Mouse (Mus musculus) induced T-regulatory cell, adult 2 months (primary cell): ENCODE measurements around the gene Stx6.

Experiments used
- DNase-seq: peaks from one replicate; pipeline ENCODE4 v3.0.0-alpha.2; 2012; ENCODE audit warnings: low read depth

Stx6 gene

DNA sequence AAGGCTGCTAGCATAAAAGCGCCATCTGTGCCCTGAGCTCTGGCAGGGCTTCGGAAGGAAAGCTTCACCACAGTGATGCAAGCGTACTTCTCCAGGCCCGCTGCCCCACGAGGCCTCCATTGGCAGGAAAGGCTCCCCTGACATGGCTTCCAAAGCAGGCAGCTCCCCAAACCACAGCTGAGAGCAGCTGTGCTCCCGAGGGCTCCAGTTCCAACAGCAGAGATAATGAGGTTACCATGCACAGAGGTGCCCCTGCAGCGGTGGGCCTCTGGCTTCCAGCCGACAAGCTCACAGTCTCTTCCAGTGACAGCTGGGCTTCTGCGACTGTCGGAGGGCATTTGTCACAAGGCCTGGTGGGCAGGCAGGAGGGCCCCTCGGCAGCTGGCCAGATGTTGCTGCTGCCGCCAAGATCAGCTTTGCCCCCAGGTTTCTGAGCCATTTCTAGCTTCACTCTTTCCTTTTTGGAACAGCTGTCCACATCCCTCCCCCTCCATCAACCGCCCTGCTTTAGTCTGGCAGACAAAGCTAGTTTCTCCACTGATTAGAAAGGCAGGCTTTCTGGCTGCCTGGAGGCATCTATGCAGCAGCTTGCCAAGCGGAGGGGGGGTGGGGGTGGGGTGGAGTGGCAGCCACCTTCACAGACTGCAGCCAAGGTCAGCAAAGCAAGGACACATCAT lies 75.6 kb downstream of the Stx6 start:
- no peak for DNase-seq

DNA sequence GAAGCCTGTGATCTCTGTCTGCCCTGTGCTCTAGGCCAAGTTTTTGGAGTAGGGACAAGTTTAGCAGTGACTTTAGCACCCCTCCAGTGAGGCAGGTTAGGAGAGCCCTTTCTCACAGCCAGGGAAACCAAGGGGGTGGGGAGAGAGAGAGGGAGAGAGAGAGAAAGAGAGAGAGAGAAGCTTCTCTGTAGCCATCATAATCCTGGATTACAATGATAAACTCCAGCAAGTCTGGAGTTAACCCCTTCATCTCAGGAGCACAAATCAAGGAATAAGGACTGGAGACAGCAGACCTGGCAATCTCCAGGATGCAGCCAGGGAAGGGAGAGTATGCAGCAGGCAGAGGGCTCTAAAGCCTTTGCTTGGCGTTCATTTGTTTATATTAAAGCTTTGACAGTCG lies 77.1 kb downstream of the Stx6 start:
- no peak for DNase-seq

DNA sequence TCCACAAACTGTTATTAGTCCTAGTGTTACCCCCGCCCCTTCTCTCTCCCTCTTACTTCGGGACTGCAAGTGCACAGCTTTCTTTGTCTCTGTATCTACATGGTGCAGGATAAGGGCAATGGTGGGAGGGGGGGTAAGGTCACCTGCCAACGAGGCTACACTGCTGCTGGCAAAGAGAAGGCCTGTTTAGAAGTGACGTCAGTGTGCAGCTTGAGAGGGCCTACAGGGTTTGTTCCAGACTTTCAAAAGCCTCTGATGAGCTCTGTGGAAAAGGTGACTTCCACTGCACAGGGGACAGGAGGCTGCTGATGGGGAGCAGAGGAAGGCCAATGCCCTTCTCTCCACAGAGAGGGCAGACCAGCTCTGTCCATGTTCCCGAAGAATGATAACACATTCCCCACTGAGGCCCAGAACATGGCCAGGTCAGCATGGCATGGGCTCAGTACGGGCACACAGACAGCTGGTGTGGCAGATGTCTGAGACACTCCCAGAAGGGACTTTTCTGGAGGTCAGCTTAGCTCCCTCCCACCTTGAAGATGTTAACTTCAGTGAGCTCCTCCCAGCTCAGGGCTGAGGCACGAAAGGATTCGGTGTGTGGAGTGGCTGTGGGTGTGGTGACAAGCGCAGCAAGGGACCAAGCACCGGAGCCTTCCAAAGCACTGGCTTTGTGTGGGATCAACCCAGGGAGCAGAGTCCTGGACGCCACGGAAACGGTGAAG lies 78.0 kb downstream of the Stx6 start:
- no peak for DNase-seq

DNA sequence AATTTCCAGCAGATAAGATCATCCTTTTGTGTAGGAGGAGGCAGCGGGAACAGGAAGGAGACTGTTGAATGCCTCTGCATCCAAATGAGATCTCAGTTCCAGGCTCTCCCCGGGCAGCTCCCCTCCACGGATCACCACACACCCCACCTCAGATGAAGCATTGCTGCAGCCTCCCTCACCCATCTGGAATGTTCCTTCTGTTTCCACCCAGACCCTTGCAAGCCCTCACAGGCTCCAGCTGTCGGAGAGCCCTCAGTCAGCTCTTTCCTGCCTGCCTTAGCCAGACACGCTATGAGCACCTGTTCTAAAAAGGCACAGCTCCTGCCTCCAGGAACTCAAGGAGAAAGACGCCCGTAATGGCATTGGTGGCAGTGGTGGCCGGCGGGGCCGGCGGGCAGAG lies 78.9 kb downstream of the Stx6 start:
- DNase-seq = no peak

DNA sequence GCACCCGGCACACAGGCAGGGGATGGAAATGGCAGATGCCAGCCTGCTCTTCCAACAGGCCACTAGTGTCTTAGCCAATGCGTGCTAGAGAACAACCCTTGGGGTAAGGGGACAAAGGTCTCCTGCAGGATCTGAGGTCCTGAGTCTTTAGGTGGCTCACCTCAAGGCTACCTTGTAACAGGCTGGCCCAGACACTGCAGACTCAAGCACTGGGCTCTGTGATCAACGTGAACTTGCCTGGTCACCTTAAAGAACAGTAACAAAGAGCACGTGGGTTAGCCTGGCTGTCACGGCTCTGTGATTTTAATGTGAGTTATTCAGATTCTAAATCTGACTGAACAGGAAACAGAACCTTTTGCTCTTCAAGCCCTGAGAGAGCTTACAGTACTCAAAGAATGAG lies 79.6 kb downstream of the Stx6 start:
- DNase-seq = no peak

DNA sequence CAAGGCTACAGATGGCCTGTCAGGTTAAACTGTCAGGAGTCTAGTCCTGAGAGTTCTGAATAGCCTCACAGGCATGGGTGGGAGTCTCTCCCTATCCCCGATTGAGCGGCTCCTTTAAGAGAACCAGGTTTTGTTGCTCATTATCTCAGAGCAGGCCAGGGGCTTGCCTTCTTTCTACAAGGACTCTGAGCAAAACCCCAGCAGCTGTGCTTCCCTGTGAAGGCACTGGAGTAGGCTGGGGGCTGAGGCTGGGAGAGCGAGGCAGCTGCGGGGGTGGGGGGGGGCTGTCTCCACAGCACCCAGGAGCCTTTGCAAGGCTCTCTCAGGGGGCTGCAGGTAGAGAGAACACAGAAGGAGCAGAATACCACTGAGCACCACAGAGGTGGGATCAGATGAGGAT lies 80.7 kb downstream of the Stx6 start:
- no peak for DNase-seq

DNA sequence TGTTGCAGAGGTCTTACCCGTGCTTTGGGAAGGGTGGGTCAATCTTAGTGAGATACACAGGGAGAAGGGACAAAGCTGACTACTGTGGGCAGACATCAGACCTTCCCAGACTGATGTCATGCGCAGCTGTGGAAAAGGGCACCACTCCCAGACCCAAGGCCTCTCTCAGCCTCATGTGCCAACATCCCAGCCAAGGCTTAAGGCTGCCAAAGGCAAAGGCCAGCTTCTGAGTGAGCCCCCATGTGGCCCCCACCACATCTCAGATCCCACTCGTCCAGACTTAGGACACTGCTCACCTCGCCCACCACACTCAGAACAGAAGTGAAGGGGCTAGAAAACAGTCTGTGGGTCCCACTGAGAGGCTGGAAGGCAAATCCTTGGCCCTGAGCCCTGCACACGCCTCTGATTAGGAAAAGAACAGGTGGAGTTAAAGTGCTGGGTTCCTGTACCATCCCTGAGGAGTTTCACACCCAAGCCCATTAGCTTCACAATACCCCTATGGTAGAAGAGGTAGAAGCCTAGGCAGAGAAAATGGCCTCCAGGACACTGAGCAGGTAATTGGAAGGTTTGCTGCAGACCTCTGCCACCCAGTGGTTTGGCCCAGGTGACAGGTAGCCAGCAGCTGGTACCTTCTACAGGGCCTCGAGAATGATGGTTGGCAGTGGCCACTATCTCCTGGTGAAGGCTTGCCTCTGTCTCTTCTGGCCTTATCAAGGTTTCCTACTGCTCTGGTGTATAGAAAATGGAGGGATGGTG lies 81.6 kb downstream of the Stx6 start:
- DNase-seq = no peak

DNA sequence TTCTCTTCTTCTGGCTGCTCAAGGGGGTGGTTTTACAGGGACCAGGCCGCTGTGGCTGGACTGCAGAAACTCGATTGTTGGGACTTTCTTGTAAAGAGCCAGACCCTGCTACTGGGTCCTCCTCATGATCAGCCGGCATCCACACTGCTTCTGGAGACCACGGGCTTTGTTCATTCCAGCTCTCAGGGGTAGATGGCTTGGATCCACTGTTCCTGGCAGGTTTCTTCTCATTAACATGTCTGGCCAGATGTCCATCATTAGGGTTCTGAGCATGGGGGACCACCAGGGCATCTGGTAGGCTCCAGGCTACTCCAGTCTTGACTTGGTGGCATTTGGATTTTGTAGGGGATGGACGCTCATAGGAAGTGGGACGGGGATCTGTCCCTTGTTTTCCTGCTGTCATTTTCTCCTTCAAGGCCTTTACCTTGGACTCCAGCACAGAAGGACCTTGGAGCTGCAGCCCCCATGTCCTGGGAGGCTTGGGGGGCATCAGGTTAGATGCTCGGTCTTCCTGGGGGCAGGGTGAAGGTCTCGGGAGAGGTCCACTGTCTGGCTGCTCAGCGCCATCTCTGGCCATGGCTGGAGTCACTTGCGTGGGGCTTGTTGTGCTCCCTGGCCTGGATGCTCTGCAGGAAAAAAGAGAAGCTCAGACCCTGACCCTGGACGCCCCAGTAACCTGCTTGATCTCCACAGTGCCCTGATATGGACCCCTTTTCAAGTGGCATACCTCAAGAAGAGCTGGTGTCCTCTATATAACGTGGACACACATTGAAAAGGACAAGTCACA lies 83.4 kb downstream of the Stx6 start:
- no peak for DNase-seq

DNA sequence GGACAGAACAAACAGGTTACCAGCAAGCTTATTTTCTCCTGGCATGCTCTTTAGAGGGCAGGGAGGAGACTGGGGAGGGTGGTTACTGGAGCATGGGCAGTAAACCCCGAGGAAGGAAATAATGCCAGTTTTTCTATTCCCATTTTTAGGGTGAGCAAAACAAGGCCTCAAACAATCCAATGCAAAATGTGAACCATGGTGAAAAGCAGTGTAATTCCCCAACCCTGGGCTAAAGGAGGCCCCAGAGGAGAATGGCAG lies 83.9 kb downstream of the Stx6 start:
- no peak for DNase-seq

DNA sequence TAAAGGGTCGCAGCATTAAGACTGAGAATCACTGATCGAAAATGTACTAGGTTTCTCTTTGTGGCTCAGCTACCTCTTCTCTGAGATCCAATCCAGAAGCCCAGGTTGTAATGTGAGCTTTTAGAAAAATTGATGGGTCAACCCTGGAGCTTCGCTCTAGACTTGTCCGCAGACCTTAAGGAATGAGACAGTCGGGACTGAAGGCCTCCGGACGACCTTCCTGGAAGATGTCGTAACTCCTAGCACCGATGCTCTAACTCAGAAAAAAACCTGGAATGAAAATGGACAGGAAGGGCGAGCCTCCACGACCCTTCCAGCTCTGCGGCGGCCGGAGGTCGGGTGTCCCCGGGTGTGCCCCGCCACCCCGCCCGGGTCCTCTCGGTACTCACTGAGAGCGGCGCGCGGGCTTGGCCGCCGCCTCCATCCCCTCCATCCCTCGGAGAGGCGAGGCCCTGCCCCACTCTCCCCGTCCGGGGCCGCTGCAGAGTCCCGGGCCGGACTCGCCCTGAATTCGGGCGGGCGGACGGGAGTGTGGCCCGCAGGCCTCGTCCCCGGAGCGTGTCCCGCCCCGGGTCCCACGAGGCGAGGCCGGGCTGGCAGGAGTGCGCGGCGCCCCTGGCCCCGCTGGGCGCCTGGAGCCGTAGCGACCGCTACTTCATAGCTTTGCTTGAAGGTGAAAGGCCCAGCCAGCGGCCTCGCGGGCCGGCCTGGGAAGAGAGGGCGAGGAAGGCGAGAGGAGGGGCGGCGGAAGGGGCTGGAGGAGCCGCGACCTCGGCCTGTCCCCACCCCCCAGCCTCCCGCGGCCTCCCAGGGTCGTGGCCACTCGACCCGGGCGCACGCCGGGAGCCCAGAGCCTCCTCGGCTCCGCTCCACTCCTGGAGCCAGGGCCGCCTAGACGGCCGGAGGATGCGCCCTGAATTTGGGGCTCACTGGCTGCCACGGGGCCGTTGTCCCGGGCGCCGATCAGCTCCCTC lies 85.6 kb downstream of the Stx6 start, which contains the start of gene BC034090:
Gene BC034090, minus strand, starts transcription at position 648 of the 974 bp plus-strand sequence.
- no peak for DNase-seq

DNA sequence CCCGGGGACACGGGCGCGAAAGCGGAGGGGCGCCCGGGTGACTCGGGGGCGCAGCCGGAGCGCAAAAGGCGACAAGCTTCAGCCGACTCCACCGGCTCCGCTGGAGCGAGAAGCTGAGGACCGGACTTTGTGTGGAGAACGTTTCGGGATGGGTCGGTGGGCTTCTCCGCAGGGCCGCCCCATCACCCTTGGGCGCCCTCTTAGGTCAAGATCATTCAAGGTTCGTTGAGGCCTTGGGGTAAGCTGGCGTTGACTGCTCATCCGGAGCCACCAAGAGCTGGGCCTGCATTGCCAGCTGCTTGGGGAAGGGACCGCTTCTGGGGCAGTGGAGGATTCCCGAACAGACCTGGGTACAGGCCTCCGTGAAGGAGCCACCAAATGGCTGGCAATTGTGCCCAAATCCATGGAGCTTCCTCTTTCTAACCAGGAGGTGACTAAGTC lies 86.3 kb downstream of the Stx6 start:
- DNase-seq = no peak

DNA sequence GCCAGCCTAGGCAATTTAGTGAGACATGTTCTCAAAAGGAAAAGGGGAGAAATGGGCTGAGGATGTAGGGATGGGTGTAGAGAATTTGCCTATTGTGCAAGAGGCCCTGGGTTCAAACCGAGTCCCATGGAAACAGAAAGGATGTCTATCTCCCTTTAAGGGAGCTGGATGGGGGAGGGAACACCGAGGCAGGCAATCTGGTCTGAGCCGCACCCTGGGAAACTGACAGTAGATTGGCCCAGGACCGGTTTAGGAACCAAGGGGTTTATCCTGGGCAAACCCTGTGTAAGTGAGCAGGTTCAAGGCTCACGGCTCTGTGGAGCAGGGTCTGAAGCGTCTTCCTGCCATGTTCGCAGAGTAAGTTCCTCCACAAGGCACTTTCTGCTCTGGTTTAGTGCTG lies 87.0 kb downstream of the Stx6 start:
- no peak for DNase-seq

DNA sequence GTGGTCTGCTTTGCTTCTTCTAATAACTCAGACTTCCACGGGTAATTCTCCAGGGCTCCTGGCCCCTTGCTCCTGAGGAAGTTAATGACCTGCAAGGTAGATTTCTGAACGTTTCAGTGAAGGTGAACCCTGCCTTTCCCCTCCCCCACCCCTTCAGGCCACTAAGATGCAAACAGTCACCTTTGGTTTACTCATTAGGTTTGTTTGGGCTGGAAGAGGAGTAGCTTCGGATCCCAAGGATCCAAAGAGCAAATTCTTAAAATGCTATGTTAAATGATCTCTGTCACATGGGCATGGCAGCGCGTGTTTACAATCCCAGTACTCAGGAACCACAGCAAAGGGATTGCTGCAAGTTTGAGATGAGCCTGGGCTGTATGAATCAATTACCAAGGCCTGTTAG lies 88.9 kb downstream of the Stx6 start:
- DNase-seq = no peak

DNA sequence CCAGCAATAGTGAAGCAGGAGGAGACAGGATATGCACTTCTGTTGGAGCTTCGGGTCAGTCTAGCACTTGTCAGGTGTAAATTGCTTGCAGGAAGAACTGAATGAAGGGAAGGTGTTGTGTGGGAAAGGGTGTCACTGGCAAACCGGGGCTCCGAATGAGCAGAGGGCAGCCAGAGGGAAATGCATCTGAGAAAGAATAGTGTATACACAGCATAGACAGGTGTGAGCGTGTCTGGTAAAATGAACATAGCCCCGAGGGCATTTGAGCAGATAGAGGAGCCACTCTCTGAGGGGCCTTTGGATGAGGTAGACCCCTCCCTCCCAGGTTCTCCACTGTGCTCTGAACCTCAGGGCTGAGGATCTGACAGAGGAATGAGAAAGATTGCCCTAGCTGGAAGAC lies 89.5 kb downstream of the Stx6 start:
- no peak for DNase-seq

DNA sequence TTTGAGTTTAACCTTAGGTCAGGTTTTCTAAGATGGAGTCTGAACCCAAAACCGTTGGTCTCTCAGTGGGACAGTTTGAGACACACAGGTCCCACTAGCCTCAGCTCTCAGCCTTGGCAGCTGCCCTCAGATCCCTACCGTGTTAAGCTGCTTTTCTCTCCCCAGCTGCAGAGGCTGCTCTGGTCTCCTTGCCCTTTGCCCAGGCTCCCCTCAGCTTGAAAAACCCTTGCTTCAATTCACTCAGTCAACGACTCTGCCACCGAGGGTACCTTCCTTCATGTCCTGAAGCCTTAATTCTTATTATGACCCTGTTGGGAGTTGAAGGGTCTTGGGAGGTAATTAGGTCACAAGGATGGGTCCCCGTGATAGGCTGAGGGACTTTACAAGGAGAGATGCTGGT lies 91.4 kb downstream of the Stx6 start:
- no peak for DNase-seq

DNA sequence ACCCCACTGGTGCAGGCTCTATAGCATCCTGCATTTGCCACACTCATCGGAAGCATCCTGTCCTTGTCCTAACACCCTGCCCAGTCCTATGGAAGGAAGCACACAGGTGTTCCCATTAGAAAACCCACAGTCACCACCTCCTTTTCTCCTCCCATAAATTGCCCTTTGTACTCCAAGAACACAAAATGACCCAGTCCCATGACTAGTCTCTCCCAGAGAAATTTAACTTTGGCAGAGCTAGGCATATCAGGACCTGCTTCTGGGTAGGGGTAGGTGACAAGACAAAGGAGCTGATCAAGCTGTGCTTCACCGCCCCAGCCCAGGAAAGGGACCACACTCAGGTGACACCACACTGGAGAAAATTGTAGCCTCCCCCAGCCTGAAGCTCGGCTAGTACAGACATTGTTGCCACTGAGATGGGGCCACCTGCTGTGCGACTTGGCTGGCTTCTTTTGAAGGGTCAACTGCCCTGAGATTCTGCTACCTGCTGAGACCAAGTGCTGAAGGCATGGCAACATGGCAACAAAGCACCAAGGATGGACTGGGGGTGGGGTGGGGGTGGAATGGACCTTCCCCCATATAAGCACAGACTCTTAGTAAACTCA lies 92.1 kb downstream of the Stx6 start:
- no peak for DNase-seq

DNA sequence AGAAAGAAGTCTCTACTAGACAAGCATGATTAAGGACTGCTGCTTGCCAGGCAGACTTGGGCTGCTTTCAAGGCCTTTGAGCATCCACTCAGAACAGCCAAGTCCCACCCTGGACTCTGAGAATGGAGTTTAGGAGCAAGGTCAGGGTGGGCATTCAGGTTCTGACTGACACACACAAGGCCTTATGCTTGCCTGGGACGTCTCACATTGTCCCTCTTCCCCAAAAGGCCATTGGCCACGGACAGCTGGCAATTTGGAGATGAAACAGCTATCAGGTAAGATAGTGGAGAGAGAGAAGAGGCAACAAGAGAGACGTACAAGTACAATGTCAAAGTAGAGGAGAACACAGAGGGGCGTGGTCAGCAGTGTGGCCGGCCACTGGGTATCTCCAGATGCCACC lies 93.1 kb downstream of the Stx6 start:
- no peak for DNase-seq

DNA sequence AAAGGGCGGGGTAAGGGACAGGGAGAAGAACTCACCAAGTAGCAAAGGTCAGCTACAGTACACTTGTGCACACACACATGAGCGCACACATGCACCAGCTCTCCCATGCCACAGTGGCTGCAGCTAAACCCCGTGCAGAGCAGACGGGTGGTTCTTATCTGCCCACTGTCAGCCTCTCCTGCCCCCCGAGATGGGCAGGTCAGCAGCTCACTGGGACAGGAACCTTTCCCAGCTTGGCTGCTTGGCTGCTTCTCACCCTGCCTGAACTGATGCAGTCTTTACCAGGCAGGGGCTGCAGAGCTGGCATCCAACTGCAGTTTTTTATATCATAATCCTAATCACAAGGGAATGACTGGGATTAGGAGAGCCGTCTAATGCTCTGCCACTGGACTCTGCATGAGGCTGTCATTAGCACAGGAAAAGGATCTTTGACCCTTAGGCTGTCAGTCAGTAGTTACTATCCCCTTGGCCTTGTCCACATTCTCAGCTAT lies 94.2 kb downstream of the Stx6 start:
- no peak for DNase-seq

DNA sequence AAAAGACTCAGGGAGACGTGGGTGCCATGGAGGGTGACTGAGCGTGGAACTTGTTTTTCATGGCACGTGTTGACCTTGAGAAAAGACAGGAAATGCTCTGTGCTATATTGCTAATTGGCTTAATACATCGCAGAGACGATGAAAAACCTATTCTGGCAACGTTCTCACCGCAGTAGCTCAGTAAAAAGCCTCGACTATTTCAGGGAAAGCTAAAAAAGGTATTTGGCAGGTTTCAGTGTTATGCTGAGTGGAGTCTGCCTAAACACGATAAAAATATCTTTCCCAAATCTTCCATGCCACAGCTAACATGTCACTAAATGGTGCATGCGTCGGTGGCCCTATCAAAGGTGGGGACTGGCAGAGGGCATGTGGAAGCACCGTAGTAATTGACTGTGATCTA lies 94.6 kb downstream of the Stx6 start:
- no peak for DNase-seq

DNA sequence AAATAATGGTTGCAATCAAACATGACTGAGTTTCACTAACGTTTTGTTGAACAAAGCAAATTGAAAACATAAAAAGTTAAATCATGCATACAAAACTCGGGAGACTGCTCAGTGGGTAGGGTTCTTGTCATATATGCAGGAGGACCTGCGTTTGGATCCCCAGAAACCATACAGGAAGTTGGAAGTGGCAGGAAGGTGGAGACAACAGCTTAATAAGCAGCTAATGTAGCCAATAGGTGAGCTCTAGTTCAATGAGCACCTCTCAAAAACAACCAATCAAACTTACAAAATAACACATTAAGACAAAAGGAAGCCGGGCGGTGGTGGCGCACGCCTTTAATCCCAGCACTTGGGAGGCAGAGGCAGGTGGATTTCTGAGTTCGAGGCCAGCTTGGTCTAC lies 95.8 kb downstream of the Stx6 start:
- DNase-seq = no peak
